Mouse (Mus musculus) cerebellum, adult 2 months (tissue): ENCODE results near the gene Strip1. TPM values are rescaled to one million over a fixed set of nuclear protein-coding genes. Genes with fewer than 3 reads are reported as not detected.

Source experiments
- DNase-seq, 2 experiments: peaks; one replicate each; pipeline ENCODE4 v3.0.0; 2021
- H3K27ac ChIP-seq: fragments of 200-500 bp; 2 replicates; pipeline ENCODE4 v1.5.1; 2012; ENCODE audit warnings: low read length, control low read depth, inconsistent platforms; ENCODE audit not compliant: insufficient read depth
- H3K27me3 ChIP-seq: fragments of 200-500 bp; 2 replicates; pipeline ENCODE4 v1.6.1; 2012; ENCODE audit warnings: inconsistent platforms, mild to moderate bottlenecking, low read length, moderate library complexity; ENCODE audit not compliant: control insufficient read depth, insufficient read depth
- H3K4me1 ChIP-seq: fragments of 200-500 bp; 2 replicates; pipeline ENCODE4 v1.6.1; 2011; ENCODE audit warnings: low read length; ENCODE audit not compliant: control insufficient read depth, insufficient read depth
- H3K4me3 ChIP-seq: fragments of 200-500 bp; replicated peaks from 2 replicates; pipeline ENCODE3; 2011; ENCODE audit warnings: mild to moderate bottlenecking, low read depth, low read length, control low read depth; ENCODE audit not compliant: insufficient read depth
- CTCF ChIP-seq: fragments of 200-500 bp; IDR thresholded peaks from 2 replicates; pipeline ENCODE4 v1.5.1; 2011; ENCODE audit warnings: low read depth, mild to moderate bottlenecking, control low read depth, low read length, moderate library complexity, borderline replicate concordance; ENCODE audit not compliant: insufficient read depth
- POLR2A ChIP-seq: fragments of 200-500 bp; IDR thresholded peaks from 2 replicates; pipeline ENCODE4 v1.6.1; 2011; ENCODE audit warnings: low read length, control low read depth, borderline replicate concordance; ENCODE audit not compliant: insufficient read depth
- WGBS: fragments of 180-500 bp; shearing (Covaris S2); methylation state at CpG from one replicate; pipeline ENCODE4 v1.1.7; 2018; 5-methylcytosine and 5-hydroxymethylcytosine counted together
- polyA plus RNA-seq: library from polyadenylated mRNA; depleted of rRNA; stranded (reverse); fragments of >200 nt; gene quantifications from 2 replicates; pipeline ENCODE4 v1.2.3, GENCODE M21; 2012

The Strip1 gene
- polyA plus RNA-seq, 1 experiment, result 93.6 TPM

DNA sequence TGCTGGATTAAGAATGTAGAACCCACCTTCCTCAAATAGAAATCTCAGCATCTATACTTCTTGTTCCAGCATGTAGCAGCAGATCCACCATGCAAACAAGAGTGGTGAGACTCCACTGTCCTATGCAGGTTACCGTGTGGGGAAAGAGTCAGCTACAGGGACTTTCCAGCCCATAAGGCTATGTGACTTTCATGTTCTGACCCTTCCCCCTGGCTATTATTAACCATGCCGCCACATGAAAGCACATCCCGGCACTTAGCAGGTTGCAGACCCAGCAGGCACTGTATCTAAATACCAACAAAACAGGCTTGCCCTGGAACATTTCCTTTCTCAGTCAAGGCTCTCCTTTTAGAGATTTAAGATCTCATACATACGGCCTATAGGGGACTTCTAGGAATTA lies 20.1 kb downstream of the Strip1 start:
- no peak overlapping the region for H3K27ac ChIP-seq
- TF ChIP-seq POLR2A (no peak), CTCF (no peak)
- WGBS, result 58% methylated on average over 4 of the region's 4 CpGs
- no peak overlapping the region for H3K4me3 ChIP-seq
- no peaks in the 10 kb centered on the region for H3K27me3 ChIP-seq
- no peak for DNase-seq
- no peaks in the 10 kb centered on the region for H3K4me1 ChIP-seq

- Histone ChIP-seq H3K27ac (no peak overlapping the region), H3K4me3 (no peak overlapping the region), H3K4me1 (no peaks in the 10 kb centered on the region), H3K27me3 (no peaks in the 10 kb centered on the region)
- peak in 1 of 2 experiments; percentile 15 for DNase-seq
- WGBS, result 54% methylated on average over 3 of the region's 3 CpGs
- TF ChIP-seq CTCF (no peak), POLR2A (no peak)
Measured at GRCm38 (mm10) chr3:107609376-107609775, 22.1 kb downstream of the Strip1 start.

DNA sequence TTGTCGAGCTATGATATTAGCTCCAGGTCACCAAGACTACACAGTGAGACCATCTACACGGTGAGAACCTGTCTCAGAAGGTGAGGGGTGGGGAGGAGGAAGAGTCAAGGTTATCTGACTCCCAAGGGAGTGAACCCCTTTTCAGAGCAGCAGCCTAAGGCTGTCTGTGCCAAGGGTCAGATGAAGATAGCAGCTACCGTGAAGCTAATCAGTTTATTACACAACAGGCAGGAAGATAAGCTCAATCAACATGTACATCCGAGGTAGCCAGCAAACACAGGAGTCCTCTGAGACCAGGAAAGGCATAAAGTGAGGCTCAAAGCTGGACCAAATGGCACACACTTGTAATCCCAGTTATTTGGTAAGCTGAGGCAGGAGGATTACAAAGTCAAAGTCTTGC lies 22.7 kb downstream of the Strip1 start:
- Histone ChIP-seq H3K4me1 (no peaks in the 10 kb centered on the region), H3K27me3 (no peaks in the 10 kb centered on the region), H3K27ac (no peak overlapping the region), H3K4me3 (no peak overlapping the region)
- no peak for DNase-seq
- WGBS, result 73% methylated on average over 4 of the region's 4 CpGs
- TF ChIP-seq POLR2A (no peak), CTCF (no peak)

DNA sequence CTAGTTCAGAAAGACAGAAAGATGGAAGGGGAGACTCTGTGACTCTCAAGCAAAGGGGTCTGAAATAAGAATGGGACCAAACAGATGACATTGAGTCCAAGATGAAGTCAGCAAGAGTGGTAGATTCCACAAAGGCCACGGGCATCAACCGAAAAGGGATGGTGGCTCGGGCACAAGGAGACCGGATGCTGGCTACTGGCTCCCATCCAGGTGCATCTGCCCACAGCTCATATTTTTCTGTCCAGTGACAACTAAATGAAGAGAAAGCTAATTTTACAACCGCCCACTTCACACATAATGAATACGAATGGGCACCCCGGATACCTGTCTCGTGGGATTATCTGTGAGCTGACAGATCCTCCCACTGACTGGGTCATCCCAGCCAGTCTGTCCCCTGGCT lies 24.3 kb downstream of the Strip1 start:
- WGBS, result 44% methylated on average over 8 of the region's 8 CpGs
- no peaks in the 10 kb centered on the region for H3K27me3 ChIP-seq

DNA sequence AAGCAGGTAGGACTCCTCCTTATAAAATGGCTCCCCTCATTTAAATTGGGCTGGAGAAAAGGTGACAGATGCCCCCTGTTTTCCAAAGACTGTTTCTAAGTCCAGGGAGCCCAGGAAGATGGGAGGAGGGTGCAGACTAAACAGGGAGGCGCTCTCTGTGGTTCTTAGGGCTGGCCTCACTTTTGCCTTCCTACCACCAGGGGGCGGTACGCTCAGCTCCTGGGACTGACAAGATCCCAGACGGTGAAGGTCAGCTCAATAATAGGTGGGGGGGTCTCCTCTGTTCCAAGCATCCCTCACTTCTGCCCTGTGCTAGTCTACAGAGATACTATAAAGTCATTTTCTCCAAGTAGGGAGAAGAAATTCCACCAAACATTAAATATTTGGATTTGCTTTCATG lies 26.2 kb downstream of the Strip1 start:
- no peaks in the 10 kb centered on the region for H3K4me1 ChIP-seq
- peak; percentile 44 to 60 for DNase-seq
- H3K27me3 ChIP-seq, result no peaks in the 10 kb centered on the region
- 13% methylated on average over 4 of the region's 4 CpGs for WGBS
- no peak overlapping the region for H3K4me3 ChIP-seq
- TF ChIP-seq POLR2A (no peak), CTCF (peak; percentile 80)
- no peak overlapping the region for H3K27ac ChIP-seq

More for the DNA sequence above, 24.3 kb downstream of the Strip1 start:
- TF ChIP-seq POLR2A, result no peak
- TF ChIP-seq CTCF, result no peak
- no peak overlapping the region for H3K27ac ChIP-seq
- no peak for DNase-seq
- no peak overlapping the region for H3K4me3 ChIP-seq
- no peaks in the 10 kb centered on the region for H3K4me1 ChIP-seq

DNA sequence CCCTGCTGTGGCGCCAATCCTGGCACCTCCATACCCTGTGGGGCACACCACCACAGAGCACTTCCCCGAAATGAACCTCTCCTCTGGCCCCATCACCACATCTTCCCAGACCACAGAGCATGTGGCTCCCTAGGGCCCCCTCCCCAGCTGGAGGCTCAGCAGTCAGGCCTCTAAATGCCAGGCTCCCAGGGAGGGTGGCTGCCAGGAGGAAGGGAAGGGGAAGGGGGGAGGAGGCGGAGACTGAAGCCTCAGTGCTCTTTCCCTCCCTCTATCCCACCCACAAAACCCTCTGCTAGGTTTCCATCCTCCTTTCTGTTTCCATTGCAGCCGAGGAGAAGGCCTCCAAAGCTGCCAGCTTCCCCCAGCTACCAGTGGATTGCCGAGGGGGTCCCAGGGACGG lies 31.4 kb downstream of the Strip1 start:
- Histone ChIP-seq H3K4me1 (no peaks in the 10 kb centered on the region; the same call in 1 of the 2 replicates), H3K27me3 (peaks cover 18% of the 10 kb centered on the region; the same call in 1 of the 2 replicates), H3K27ac (no peak overlapping the region), H3K4me3 (no peak overlapping the region)
- no peak for DNase-seq
- 56% methylated on average over 6 of the region's 6 CpGs for WGBS
- no peak for TF ChIP-seq CTCF
- no peak for TF ChIP-seq POLR2A

DNA sequence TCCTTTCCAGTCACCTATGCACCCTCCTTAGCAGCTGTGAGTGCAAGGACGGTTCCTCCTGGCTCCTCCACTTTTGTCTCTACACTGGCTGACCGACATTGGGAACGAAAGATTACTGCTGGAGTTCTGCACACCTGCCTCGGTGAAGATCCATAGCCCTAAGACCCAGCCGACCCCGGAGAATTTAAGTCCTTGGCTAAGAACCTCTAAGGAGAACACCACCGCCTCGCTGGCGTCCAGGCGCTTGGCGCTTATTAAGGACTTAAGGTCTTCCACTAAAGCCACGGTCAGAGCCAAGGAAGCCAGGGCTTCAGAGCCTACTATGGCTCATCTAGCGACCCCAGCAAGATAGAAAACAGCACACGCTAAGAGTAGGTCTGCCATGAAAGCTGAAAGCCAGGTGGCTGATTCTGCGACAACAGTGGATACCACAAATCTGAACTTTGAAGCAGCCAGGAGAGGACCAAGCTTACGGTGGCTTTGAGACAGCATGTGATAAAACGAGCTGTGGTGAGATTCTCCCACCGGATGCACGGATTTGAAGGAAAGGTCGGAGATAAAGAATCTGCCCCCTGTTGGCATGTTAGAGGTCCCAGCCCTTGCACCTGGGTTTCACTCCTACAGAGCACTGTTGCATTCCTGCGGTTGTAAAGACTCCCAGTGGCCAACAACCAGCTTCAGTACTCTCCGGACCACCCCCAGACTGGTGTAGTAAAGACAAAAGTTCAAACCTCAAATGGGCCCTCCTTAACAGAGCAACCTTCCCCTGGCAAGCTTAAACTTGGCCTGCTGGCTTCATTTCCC lies 33.7 kb downstream of the Strip1 start:
- Histone ChIP-seq H3K27me3 (peaks cover 21% of the 10 kb centered on the region; the same call in 1 of the 2 replicates), H3K27ac (no peak overlapping the region), H3K4me1 (no peaks in the 10 kb centered on the region; the same call in 1 of the 2 replicates), H3K4me3 (no peak overlapping the region)
- 34% methylated on average over 22 of the region's 22 CpGs for WGBS
- TF ChIP-seq POLR2A (no peak), CTCF (no peak)
- no peak for DNase-seq

DNA sequence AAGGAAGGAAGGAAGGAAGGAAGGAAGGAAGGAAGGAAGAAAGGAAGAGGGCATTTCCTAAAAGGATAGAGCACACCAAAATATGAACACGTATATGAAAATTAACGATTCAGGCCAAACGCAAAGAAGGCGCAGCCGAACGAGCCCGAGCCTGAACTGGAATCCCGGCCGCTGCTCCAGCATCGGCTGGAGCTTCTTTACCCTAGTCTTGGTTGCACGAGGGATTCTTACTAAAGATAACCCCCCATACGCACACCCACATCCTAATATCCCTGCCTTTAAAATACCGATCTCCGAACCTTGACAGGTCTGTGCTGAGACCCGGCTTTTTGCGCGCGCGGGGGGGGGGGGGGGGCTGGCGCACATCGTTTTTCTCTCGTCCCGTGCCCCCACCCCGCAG lies 34.4 kb downstream of the Strip1 start:
- 3% methylated on average over 24 of the region's 24 CpGs for WGBS

More for the DNA sequence above, 34.4 kb downstream of the Strip1 start:
- TF ChIP-seq CTCF (no peak), POLR2A (no peak)
- no peak overlapping the region for H3K27ac ChIP-seq
- H3K4me1 ChIP-seq, result no peaks in the 10 kb centered on the region; the same call in 1 of the 2 replicates
- H3K27me3 ChIP-seq, result peaks cover 21% of the 10 kb centered on the region; the same call in 1 of the 2 replicates
- no peak overlapping the region for H3K4me3 ChIP-seq
- DNase-seq, result no peak
